Mouse (Mus musculus): ENCODE results near the gene Msx3.

Gene Msx3

GRCm38 (mm10) chr7:140048361-140049114 is at the start of gene Msx3:
Gene Msx3 (minus strand): TSS chr7:140049089.
- DNase-seq (ENCODE audit: extremely low read depth, low read depth), result no peak

DNA sequence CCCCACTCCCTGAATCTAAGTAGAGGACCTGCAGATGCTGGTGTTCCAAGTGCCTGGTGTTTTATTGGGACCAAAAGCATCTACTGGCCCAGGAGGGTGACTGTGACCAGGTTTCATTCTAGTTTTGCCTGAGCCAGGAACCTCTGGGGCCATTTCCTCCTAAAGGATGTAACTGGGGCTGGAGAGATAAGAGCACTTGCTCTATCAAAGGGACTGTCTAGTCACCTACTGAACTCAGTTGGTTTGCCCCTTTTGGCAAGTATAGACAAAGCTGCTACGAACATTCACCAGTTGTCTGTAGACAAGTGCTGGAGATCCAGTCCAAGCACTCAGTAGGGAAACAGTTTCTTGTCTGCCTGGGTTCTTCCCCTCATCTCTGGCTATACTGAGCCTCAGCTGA is 49.6 kb upstream of the Msx3 start:
- DNase-seq (ENCODE audit: extremely low read depth, low read depth), result peak; percentile 39

DNA sequence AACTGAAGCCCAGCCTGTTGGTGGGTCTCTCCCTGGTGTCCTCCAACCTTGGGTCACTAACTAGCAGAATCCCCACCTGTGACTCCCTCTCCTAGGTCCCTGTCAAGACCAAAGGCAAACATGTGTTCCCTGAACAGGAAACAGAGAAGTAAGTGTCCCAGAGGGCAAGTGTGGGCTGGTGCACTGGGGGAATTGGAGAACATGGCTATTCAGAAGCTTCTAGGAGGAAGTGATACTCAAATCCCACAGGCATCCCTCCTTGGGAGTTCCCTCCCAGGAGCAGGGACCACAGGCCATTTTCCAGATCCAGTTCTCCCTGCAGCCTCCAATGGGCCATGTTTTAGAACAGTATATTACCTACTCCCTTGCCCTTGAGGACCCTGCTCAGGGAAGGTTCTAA is 47.2 kb upstream of the Msx3 start:
- no peak for DNase-seq (ENCODE audit: extremely low read depth, low read depth)

- no peak for DNase-seq (ENCODE audit: extremely low read depth, low read depth)
These were observed 46.7 kb upstream of the Msx3 start for GRCm38 (mm10) chr7:140095556-140095955.

GRCm38 (mm10) chr7:140094954-140095353 is 46.1 kb upstream of the Msx3 start:
- no peak for DNase-seq (ENCODE audit: extremely low read depth, low read depth)

DNA sequence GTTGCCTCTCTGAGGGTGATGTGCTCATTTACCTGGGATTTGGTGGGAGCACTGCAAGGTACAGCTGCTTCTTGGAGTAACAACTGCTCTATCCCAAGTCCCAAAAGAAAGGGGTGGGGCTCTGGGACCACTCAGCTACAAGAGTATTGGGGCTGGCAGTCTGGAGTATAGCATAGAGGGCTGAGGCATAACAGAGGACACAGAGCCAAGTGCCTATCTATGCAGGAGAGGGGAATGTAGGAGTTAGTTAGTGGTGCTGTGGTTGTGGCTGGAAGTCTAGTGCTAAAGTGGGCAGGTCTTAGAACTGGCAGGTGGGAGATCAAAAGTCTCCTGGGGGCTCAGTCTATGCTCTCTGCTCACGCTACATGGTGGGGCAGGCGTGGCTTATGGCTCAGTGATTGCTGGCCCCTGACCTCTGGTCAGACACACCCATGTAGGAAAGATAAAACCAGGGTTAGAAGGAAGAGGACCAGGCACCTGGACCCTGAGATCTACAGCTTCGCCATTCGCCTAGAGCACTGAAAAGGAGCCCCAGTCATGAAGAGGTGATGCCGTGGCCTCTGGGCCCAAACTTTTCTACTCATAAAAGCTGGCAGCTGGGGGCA is 44.1 kb upstream of the Msx3 start, which contains the start of gene Prap1:
Gene Prap1, plus strand, starts transcription at position 472 of the 605 bp plus-strand sequence.
- no peak for DNase-seq (ENCODE audit: extremely low read depth, low read depth)

- no peak for DNase-seq (ENCODE audit: extremely low read depth, low read depth)
These were observed 41.7 kb upstream of the Msx3 start for GRCm38 (mm10) chr7:140090601-140091000.

DNA sequence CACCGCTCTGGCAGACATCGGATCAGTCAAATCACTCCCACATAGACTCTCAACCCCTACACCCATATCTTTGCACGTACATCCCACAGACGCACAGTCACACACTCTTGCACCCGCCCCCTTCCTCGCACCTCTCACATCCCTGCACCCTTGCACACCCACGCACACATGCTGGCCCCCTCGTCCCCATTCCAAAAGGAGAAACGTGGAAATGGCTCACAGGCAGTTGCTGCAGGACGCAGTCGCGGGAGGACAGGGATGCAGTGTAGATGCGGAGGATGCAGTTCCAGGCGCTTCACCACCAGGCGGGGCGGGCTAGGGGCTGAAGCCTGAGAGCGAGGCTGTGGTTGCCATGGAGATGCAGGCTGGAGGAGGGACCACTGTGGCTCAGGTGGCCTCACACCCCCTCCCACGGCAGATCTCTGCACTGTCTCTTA is 33.4 kb upstream of the Msx3 start, which contains the start of gene Caly:
Gene Caly, minus strand, starts transcription at position 307 of the 437 bp plus-strand sequence.
- no peak for DNase-seq (ENCODE audit: extremely low read depth, low read depth)

DNA sequence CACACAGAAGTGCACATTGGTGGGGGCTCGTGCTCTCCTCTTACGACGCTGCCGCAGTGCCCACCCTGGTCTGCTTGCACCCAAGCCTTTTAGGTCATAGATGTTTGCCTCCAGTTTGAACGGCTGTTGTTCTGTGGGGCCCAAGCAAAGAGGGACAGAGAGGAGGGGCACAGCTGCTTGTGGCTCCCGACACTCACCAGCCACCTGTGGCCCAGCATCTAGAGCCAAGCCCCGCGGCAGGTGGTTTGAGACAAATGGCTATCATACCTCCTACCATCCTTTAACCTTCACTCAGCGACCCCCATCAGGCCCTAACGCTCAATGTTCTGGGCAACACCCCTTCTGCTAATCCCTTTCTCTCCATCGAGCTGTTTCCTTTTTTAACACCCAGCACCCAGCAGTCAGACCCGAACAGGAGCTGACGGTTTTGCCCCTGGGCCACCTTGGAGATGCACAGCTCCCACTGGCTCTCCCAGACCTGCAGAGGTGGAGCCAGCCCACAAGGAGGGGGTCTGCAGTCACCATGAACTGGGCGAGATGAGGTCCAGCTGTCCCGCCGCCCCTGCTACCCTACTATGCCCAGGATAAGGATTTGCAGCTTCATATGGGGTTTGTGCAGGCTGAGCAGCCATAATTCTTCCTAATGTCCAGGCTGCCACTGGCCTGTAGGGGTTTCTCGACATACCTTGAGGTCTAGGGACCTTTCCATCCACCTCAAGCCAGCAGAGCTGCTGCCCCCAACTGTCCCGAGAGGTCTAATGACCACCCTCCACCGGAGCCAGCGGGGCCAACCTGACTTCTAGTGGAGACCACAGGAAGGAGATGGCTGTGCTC is 32.7 kb upstream of the Msx3 start:
- DNase-seq (ENCODE audit: extremely low read depth, low read depth), result no peak

GRCm38 (mm10) chr7:140080503-140081156 is 31.7 kb upstream of the Msx3 start:
- no peak for DNase-seq (ENCODE audit: extremely low read depth, low read depth)

GRCm38 (mm10) chr7:140078711-140079110 is 29.8 kb upstream of the Msx3 start:
- peak; percentile 57 for DNase-seq (ENCODE audit: extremely low read depth, low read depth)

- DNase-seq (ENCODE audit: extremely low read depth, low read depth), result peak; percentile 43
These were observed 28.8 kb upstream of the Msx3 start for GRCm38 (mm10) chr7:140077698-140078097.

DNA sequence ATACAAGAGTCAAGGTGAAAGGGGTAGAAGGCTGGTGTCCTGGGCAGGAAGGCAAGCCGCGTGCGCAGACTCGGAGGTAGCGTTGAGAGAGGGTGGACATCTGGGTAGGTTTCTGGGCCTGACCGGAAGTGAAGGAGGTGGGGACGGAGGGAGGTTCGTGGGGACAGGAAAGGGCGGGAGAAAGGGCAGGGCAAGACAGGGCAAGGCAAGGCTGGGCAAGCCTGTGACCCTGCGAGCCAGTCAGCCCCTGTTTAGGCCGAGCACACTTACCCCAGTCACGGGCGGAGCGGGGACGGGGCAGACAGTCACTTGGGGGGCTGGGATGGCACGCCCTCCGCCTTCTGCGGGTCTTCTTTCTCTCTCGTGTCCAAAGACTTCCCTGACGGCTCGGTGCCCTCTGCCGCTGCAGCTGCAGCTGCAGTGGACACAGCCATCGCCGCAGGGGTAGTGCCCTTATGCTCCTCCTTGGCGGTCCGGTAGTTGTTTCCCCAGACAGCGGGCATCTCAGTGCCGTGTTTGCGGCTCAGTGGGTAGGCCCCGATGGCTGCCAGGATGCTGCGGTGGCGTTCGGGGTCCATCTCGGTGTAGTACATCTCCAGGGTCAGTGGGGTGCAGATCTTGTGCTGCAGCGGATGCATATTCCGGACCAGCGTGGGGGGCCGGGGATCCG is 21.3 kb upstream of the Msx3 start:
- DNase-seq (ENCODE audit: extremely low read depth, low read depth), result no peak

GRCm38 (mm10) chr7:140067397-140067796 is 18.5 kb upstream of the Msx3 start:
- DNase-seq (ENCODE audit: extremely low read depth, low read depth), result no peak

DNA sequence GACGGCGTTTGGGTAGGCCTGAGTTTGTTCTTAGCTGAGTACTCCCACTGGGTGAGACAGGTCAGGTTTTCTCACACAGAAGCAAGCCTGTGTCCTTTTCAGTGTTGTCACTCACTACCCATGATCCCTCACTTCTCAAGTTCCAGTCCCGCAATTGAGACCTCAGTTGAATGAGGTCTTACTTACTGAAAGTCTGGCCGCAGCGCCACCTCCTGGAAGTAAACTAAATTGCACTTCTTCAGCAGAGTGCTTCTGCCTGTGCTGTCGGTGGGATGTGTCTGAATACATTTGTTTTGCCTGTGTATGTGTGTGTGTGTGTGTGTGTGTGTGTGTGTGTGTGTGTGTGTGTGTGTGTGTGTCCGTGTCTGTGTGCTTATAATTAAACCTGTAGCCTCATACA is 14.2 kb upstream of the Msx3 start:
- DNase-seq (ENCODE audit: extremely low read depth, low read depth), result peak; percentile 46

DNA sequence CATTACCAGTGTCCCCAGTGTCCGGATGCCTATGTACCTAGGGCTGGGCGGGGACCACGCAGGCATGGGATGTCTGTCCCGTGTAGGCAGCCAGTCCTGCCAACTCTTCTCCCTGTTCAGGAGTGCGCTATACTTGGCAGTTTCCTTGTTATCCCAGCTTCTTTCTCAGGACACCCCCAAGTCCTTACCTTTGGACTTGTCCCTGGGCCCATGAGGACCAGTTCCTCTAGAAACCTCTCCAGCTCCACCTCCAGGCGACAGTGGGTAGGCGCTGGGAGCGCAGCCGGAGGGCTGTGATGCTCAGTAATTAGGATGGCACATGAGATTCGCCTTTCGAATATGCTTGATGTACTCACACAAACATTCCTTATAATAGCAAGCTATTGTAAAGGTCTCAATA is 13.4 kb upstream of the Msx3 start:
- DNase-seq (ENCODE audit: extremely low read depth, low read depth), result no peak

GRCm38 (mm10) chr7:140061832-140062130 is 12.9 kb upstream of the Msx3 start:
- DNase-seq (ENCODE audit: extremely low read depth, low read depth), result no peak

- DNase-seq (ENCODE audit: extremely low read depth, low read depth), result no peak
These were observed 12.3 kb upstream of the Msx3 start for GRCm38 (mm10) chr7:140060936-140061831.

- no peak for DNase-seq (ENCODE audit: extremely low read depth, low read depth)
These were observed 10.7 kb upstream of the Msx3 start for GRCm38 (mm10) chr7:140059601-140060000.

GRCm38 (mm10) chr7:140058528-140058927 is 9.6 kb upstream of the Msx3 start:
- DNase-seq (ENCODE audit: extremely low read depth, low read depth), result no peak

Measured in MEL-GATA-1-ER (cell line).